Mouse (Mus musculus) spleen, postnatal 36 days (tissue): ENCODE measurements at regions not wholly inside any gene's neighbourhood (a gene's known extent, or its start where the extent isn't known, plus 50 kb on each side); places are given as distances from the start of the nearest gene placed in this dataset.

Experiments
- DNase-seq, 2 experiments: peaks; one replicate each; pipeline ENCODE4 v3.0.0; 2022; ENCODE audit warnings: low spot score in 2 of 2, mixed read lengths in 1 of 2

GRCm38 (mm10) chr14:73730796-73731195 is 69.8 kb downstream of the Gm21750 start:
- DNase-seq = no peak

GRCm38 (mm10) chr14:73732161-73732560 is 71.1 kb downstream of the Gm21750 start:
- no peak for DNase-seq

- no peak for DNase-seq
Observed at GRCm38 (mm10) chr14:73750790-73751189, 89.8 kb downstream of the Gm21750 start.

GRCm38 (mm10) chr14:73759986-73760385 is 99.0 kb downstream of the Gm21750 start:
- no peak for DNase-seq

GRCm38 (mm10) chr14:73772964-73773363 is 111.9 kb downstream of the Gm21750 start:
- no peak for DNase-seq

GRCm38 (mm10) chr14:73773810-73774209 is 112.8 kb downstream of the Gm21750 start:
- no peak for DNase-seq

- peak in 1 of 2 experiments; percentile 8 for DNase-seq
Observed at GRCm38 (mm10) chr14:73776066-73776465, 115.0 kb downstream of the Gm21750 start.

GRCm38 (mm10) chr14:73807169-73807568 is 146.1 kb downstream of the Gm21750 start:
- DNase-seq = no peak

GRCm38 (mm10) chr14:73838890-73839289 is 177.9 kb downstream of the Gm21750 start:
- DNase-seq = no peak

GRCm38 (mm10) chr14:73861782-73862181 is 200.8 kb downstream of the Gm21750 start:
- DNase-seq = no peak

GRCm38 (mm10) chr14:73874337-73874736 is 213.3 kb downstream of the Gm21750 start:
- no peak for DNase-seq

- no peak for DNase-seq
Observed at GRCm38 (mm10) chr14:73875916-73876315, 214.9 kb downstream of the Gm21750 start.

GRCm38 (mm10) chr14:73878267-73878666 is 217.2 kb downstream of the Gm21750 start:
- no peak for DNase-seq

- DNase-seq = no peak
Observed at GRCm38 (mm10) chr14:73878866-73879419, 217.9 kb downstream of the Gm21750 start.

GRCm38 (mm10) chr14:73891451-73891850 is 230.4 kb downstream of the Gm21750 start:
- DNase-seq = no peak

GRCm38 (mm10) chr14:73894844-73895243 is 233.8 kb downstream of the Gm21750 start:
- no peak for DNase-seq

GRCm38 (mm10) chr14:73895266-73895665 is 234.2 kb downstream of the Gm21750 start:
- DNase-seq = no peak

- DNase-seq = no peak
Observed at GRCm38 (mm10) chr14:73899078-73899477, 238.1 kb downstream of the Gm21750 start.

GRCm38 (mm10) chr14:73902085-73902713 is 241.2 kb downstream of the Gm21750 start:
- DNase-seq = no peak

GRCm38 (mm10) chr14:73913756-73914448 is 252.9 kb downstream of the Gm21750 start:
- DNase-seq = no peak

GRCm38 (mm10) chr14:73915990-73916389 is 255.0 kb downstream of the Gm21750 start:
- DNase-seq = no peak

- no peak for DNase-seq
Observed at GRCm38 (mm10) chr14:73931095-73931494, 270.1 kb downstream of the Gm21750 start.

GRCm38 (mm10) chr14:73947316-73947715 is 286.3 kb downstream of the Gm21750 start:
- no peak for DNase-seq
